Mouse (Mus musculus): ENCODE measurements at regions not wholly inside any gene's neighbourhood (a gene's known extent, or its start where the extent isn't known, plus 50 kb on each side); places are given as distances from the start of the nearest gene placed in this dataset.

GRCm38 (mm10) chr2:30693206-30694035, 98.6 kb downstream of the Cstad start:
- Histone ChIP-seq H3K4me3 (replicated peaks) (peak overlapping the region; percentile 16), H3K36me3 (ENCODE audit: control insufficient read depth) (no peaks in the 10 kb centered on the region), H3K4me1 (ENCODE audit: control insufficient read depth) (peaks cover 4% of the 10 kb centered on the region), H3K27me3 (ENCODE audit: control insufficient read depth) (peaks cover 41% of the 10 kb centered on the region), H3K9me3 (ENCODE audit: control insufficient read depth, low read length) (peaks cover 5% of the 10 kb centered on the region)
- TF ChIP-seq TAL1 (IDR thresholded peaks at IDR 0.05; ENCODE audit: low read length) (no peak), GATA1 (IDR thresholded peaks at IDR 0.05; ENCODE audit: low read length) (no peak)

- peaks cover 43% of the 10 kb centered on the region for H3K27me3 ChIP-seq (ENCODE audit: control insufficient read depth)
- TF ChIP-seq GATA1 (IDR thresholded peaks at IDR 0.05; ENCODE audit: low read length) (no peak), TAL1 (IDR thresholded peaks at IDR 0.05; ENCODE audit: low read length) (no peak)
Measured at GRCm38 (mm10) chr2:30692561-30693205, 97.8 kb downstream of the Cstad start.

DNA sequence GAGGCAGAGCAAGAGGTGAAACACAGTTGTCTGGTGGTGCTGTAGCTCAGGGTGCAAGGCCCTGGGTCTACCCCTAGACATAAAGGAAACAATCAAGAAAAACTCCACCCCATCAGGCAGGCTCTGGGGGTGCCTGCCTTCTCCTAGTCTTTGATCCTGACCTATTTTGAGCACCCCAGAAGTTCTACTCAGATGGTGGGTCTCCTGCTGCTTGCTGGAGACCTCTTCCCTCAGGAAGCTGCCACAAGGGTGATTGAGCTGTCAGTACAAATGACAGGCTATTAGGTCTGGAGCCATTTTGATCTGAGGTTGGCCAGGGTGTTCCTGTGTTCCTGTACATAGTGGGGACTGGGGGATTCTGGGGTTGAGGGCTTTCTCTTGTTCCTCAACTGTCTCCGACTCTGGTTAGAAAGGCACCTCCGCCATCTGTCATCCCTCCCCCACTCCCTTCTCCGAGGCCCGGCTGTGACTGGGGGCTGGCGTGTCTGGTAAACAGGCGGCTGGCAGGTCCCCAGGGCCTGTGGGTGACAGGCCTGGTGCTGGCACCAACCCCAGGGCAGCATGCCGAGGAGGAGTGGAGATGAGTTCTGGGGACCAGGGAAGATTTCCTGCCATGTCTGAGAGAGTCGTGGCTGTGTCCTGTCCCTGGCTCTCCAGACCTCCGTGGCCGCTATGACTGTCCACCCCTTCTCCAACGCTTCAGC, 97.2 kb downstream of the Cstad start:
- TF ChIP-seq GATA1 (IDR thresholded peaks at IDR 0.05; ENCODE audit: low read length) (no peak), TAL1 (IDR thresholded peaks at IDR 0.05; ENCODE audit: low read length) (no peak)
- Histone ChIP-seq H3K9me3 (ENCODE audit: control insufficient read depth, low read length) (peaks cover 5% of the 10 kb centered on the region), H3K27me3 (ENCODE audit: control insufficient read depth) (peaks cover 48% of the 10 kb centered on the region)

More at GRCm38 (mm10) chr2:30692561-30693205, 97.8 kb downstream of the Cstad start:
- Histone ChIP-seq H3K9me3 (ENCODE audit: control insufficient read depth, low read length) (peaks cover 5% of the 10 kb centered on the region), H3K36me3 (ENCODE audit: control insufficient read depth) (no peaks in the 10 kb centered on the region), H3K4me3 (replicated peaks) (no peak overlapping the region), H3K4me1 (ENCODE audit: control insufficient read depth) (peaks cover 4% of the 10 kb centered on the region)

GRCm38 (mm10) chr2:30690925-30691856, 96.4 kb downstream of the Cstad start:
- H3K27me3 ChIP-seq (ENCODE audit: control insufficient read depth): peaks cover 50% of the 10 kb centered on the region
- no peak overlapping the region for H3K4me3 ChIP-seq (replicated peaks)
- H3K9me3 ChIP-seq (ENCODE audit: control insufficient read depth, low read length): no peaks in the 10 kb centered on the region
- no peak for TF ChIP-seq GATA1 (IDR thresholded peaks at IDR 0.05; ENCODE audit: low read length)
- TF ChIP-seq TAL1 (IDR thresholded peaks at IDR 0.05; ENCODE audit: low read length): no peak
- peaks cover 4% of the 10 kb centered on the region for H3K4me1 ChIP-seq (ENCODE audit: control insufficient read depth)
- no peaks in the 10 kb centered on the region for H3K36me3 ChIP-seq (ENCODE audit: control insufficient read depth)

More for the DNA sequence above, 97.2 kb downstream of the Cstad start:
- peaks cover 4% of the 10 kb centered on the region for H3K4me1 ChIP-seq (ENCODE audit: control insufficient read depth)
- no peaks in the 10 kb centered on the region for H3K36me3 ChIP-seq (ENCODE audit: control insufficient read depth)
- H3K4me3 ChIP-seq (replicated peaks): no peak overlapping the region

- no peak overlapping the region for H3K4me3 ChIP-seq (replicated peaks)
- H3K9me3 ChIP-seq (ENCODE audit: control insufficient read depth, low read length): no peaks in the 10 kb centered on the region
- peaks cover 4% of the 10 kb centered on the region for H3K4me1 ChIP-seq (ENCODE audit: control insufficient read depth)
- no peak for TF ChIP-seq GATA1 (IDR thresholded peaks at IDR 0.05; ENCODE audit: low read length)
- TF ChIP-seq TAL1 (IDR thresholded peaks at IDR 0.05; ENCODE audit: low read length): no peak
- peaks cover 49% of the 10 kb centered on the region for H3K27me3 ChIP-seq (ENCODE audit: control insufficient read depth)
- no peaks in the 10 kb centered on the region for H3K36me3 ChIP-seq (ENCODE audit: control insufficient read depth)
Measured at GRCm38 (mm10) chr2:30690307-30690706, 95.5 kb downstream of the Cstad start.

DNA sequence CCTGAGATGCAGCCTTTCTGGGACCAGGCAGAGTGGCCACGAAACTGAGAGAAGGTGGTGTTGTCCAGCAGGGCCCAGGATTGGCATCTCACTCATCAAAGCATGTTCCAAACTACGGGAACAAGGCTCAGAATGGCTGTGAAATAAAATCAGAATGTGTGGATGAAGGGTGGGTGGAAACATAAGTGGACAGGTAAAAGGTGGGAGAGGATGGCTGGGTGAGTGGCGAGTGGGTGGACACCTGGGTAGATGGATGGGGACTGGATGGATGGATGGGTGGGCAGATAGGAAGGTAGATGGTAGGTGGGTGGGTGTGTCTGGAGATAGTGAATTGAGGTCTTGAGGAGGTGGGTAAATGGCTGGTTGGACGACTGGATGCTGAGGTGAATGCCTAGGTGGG, 93.6 kb downstream of the Cstad start:
- Histone ChIP-seq H3K4me1 (ENCODE audit: control insufficient read depth) (peaks cover 4% of the 10 kb centered on the region), H3K36me3 (ENCODE audit: control insufficient read depth) (no peaks in the 10 kb centered on the region), H3K27me3 (ENCODE audit: control insufficient read depth) (peaks cover 33% of the 10 kb centered on the region), H3K4me3 (replicated peaks) (no peak overlapping the region), H3K9me3 (ENCODE audit: control insufficient read depth, low read length) (no peaks in the 10 kb centered on the region)
- TF ChIP-seq GATA1 (IDR thresholded peaks at IDR 0.05; ENCODE audit: low read length): no peak
- no peak for TF ChIP-seq TAL1 (IDR thresholded peaks at IDR 0.05; ENCODE audit: low read length)

DNA sequence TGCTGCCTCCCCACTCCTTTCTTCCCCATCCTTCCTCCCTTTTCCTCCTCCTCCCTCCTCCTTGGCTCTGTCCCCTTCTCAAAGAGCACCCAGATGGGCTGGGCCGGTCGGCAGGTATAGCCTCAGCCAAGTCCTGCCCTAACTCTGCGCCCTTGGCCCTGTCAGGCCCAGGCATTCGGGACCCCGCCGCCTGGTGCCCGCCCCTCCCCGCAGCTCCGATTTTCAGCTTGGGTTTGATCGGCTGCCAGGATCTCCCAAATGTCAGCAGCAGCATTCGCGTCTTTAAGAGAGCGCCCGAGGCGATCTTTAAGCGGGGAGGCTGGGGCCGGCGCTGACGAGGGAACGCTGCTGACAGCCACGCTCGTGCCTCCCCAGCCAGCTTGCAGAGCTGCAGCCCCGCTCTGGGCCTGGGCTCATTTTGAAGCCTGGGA, 92.3 kb downstream of the Cstad start:
- peaks cover 20% of the 10 kb centered on the region for H3K27me3 ChIP-seq (ENCODE audit: control insufficient read depth)
- TF ChIP-seq GATA1 (IDR thresholded peaks at IDR 0.05; ENCODE audit: low read length) (no peak), TAL1 (IDR thresholded peaks at IDR 0.05; ENCODE audit: low read length) (no peak)

DNA sequence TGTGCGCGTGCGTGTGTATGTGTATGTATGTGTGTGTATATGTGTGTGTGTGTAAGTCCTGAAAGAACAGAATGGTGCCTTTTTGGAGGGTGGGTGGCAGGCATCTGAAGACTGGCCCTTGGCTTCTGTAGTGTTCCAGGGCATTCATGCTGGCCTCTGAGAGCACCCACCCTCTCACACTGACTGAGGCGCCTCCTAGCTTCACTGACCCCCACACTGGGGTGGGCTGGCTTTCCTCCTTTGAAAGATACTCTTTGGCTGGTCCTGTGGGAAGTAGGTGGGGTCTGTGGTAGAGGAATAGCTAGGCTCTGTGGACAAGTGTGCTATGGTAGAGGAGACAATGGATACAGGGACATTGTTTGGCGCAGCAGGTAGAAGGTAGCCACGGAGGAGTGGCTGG, 91.5 kb downstream of the Cstad start:
- H3K9me3 ChIP-seq (ENCODE audit: control insufficient read depth, low read length): no peaks in the 10 kb centered on the region
- no peak overlapping the region for H3K4me3 ChIP-seq (replicated peaks)
- H3K27me3 ChIP-seq (ENCODE audit: control insufficient read depth): peaks cover 12% of the 10 kb centered on the region
- TF ChIP-seq TAL1 (IDR thresholded peaks at IDR 0.05; ENCODE audit: low read length) (no peak), GATA1 (IDR thresholded peaks at IDR 0.05; ENCODE audit: low read length) (no peak)
- peaks cover 4% of the 10 kb centered on the region for H3K4me1 ChIP-seq (ENCODE audit: control insufficient read depth)
- H3K36me3 ChIP-seq (ENCODE audit: control insufficient read depth): no peaks in the 10 kb centered on the region

More for the DNA sequence above, 92.3 kb downstream of the Cstad start:
- H3K9me3 ChIP-seq (ENCODE audit: control insufficient read depth, low read length): no peaks in the 10 kb centered on the region
- no peaks in the 10 kb centered on the region for H3K36me3 ChIP-seq (ENCODE audit: control insufficient read depth)
- no peak overlapping the region for H3K4me3 ChIP-seq (replicated peaks)
- H3K4me1 ChIP-seq (ENCODE audit: control insufficient read depth): peaks cover 4% of the 10 kb centered on the region
